Mouse (Mus musculus) ES-Bruce4 (cell line): Measurements from ENCODE around the gene Spata31d1d.

Source experiments
- CTCF ChIP-seq: IDR thresholded peaks from one replicate; pipeline ENCODE4 v1.8.1; 2011; ENCODE audit warnings: low read depth, low read length
- POLR2A ChIP-seq: IDR thresholded peaks from one replicate; pipeline ENCODE4 v1.8.1; 2011; ENCODE audit warnings: low read length; ENCODE audit not compliant: insufficient read depth

- TF ChIP-seq CTCF: no peak
- TF ChIP-seq POLR2A: no peak
Measured at GRCm38 (mm10) chr13:59704562-59704961, 27.0 kb downstream of the Spata31d1d start.
